Mouse (Mus musculus) kidney, adult 2 months (tissue): Measurements from ENCODE around the gene Yipf3. TPM values are rescaled to one million over a fixed set of nuclear protein-coding genes. Genes with fewer than 3 reads are reported as not detected.

Experiments used
- DNase-seq: peaks from one replicate; pipeline ENCODE4 v3.0.0; 2021
- H3K27ac ChIP-seq: fragments of 200-500 bp; 2 replicates; pipeline ENCODE4 v1.5.1; 2012; ENCODE audit warnings: low read depth, low read length, control low read depth, inconsistent platforms; ENCODE audit not compliant: insufficient read depth
- H3K27me3 ChIP-seq: fragments of 200-500 bp; replicated peaks from 2 replicates; pipeline ENCODE4 v1.6.1; 2012; ENCODE audit warnings: mild to moderate bottlenecking, moderate library complexity, low read length, inconsistent platforms; ENCODE audit not compliant: control insufficient read depth, insufficient read depth
- H3K36me3 ChIP-seq: fragments of 200-500 bp; 2 replicates; pipeline ENCODE4 v1.6.1; 2012; ENCODE audit warnings: mild to moderate bottlenecking, moderate library complexity, low read length, inconsistent platforms; ENCODE audit not compliant: control insufficient read depth, insufficient read depth
- H3K4me1 ChIP-seq: fragments of 200-500 bp; 2 replicates; pipeline ENCODE4 v1.6.1; 2011; ENCODE audit warnings: low read length; ENCODE audit not compliant: control insufficient read depth, insufficient read depth
- H3K4me3 ChIP-seq: fragments of 200-500 bp; 2 replicates; pipeline ENCODE4 v1.5.1; 2011; ENCODE audit warnings: mild to moderate bottlenecking, low read depth, low read length, control low read depth; ENCODE audit not compliant: insufficient read depth
- CTCF ChIP-seq: fragments of 200-500 bp; conservative IDR thresholded peaks from 2 replicates; pipeline ENCODE4 v1.5.1; 2011; ENCODE audit warnings: low read depth, mild to moderate bottlenecking, control low read depth, low read length, moderate library complexity, mixed read lengths; ENCODE audit not compliant: insufficient read depth, insufficient read length
- POLR2A ChIP-seq: fragments of 200-500 bp; IDR thresholded peaks from one replicate; pipeline ENCODE4 v1.6.1; 2011; ENCODE audit warnings: low read depth, low read length, control low read depth
- WGBS: fragments of 180-500 bp; shearing (Covaris S2); methylation state at CpG from one replicate; pipeline ENCODE4 v1.1.7; 2018; 5-methylcytosine and 5-hydroxymethylcytosine counted together
- polyA plus RNA-seq: library from polyadenylated mRNA; depleted of rRNA; stranded (reverse); fragments of >200 nt; gene quantifications from 2 replicates; pipeline ENCODE4 v1.2.3, GENCODE M21; 2012

The Yipf3 gene
- polyA plus RNA-seq, 1 experiment: 246 TPM

- H3K36me3 ChIP-seq: no peaks in the 10 kb centered on the region
- H3K4me1 ChIP-seq: 0 out of 2 replicates have a peak, but pooled peaks cover 3% of the 10 kb centered on the region
- H3K4me3 ChIP-seq: no peak overlapping the region
- peak; percentile 83 for DNase-seq
- TF ChIP-seq POLR2A (no peak), CTCF (no peak)
- 66% methylated on average over 5 of the region's 5 CpGs for WGBS
- H3K27ac ChIP-seq: no peak overlapping the region
- H3K27me3 ChIP-seq: no peaks in the 10 kb centered on the region
These were observed 24.8 kb downstream of the Yipf3 start for GRCm38 (mm10) chr17:46272675-46273074.

DNA sequence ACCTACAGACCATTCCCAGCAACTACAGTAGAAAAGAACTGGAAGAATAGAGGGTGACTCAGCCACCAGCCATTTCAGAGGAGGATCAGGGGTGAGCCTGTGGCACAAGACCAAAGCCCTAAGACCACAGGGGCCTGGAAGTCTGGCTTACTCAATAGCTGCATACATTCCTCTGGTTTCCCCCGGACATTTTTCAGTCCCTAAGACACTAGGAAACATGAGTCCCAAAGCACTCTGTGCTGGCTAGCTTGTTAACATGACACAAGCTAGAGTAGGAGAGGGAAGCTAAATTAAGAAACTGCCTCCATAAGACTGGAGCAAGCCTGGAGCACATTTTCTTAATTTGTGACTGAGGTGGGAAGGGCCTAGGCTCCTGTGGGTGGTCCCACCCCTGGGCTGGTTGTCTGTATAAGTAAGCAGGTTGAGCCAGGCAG lies 25.9 kb downstream of the Yipf3 start:
- Histone ChIP-seq H3K27me3 (no peaks in the 10 kb centered on the region), H3K4me3 (no peak overlapping the region), H3K27ac (no peak overlapping the region), H3K4me1 (0 out of 2 replicates have a peak, but pooled peaks cover 3% of the 10 kb centered on the region), H3K36me3 (no peaks in the 10 kb centered on the region)
- TF ChIP-seq POLR2A (no peak), CTCF (no peak)
- 52% methylated on average over 1 of the region's 1 CpGs for WGBS
- DNase-seq: no peak

GRCm38 (mm10) chr17:46274465-46274864 lies 26.6 kb downstream of the Yipf3 start:
- H3K27ac ChIP-seq: no peak overlapping the region

DNA sequence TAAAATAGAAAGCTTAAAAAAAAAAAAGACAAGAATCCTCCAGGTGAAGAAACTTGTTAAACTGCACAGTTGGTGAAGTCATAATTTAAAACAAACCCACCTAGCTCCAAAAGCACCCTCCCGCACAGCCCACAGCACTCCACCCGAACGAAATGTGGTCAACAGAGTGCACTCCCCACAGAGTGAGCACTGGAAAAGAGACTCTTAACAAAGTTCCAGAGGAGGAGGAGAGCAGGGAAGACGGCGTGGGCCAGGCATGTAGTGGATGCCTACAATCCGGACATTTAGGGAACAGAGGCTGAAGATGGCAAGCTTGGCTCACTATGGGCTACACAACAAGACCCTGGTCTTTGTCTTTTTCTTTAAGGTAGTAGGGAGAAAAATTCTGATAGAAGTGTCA lies 27.2 kb downstream of the Yipf3 start:
- 87% methylated on average over 6 of the region's 6 CpGs for WGBS
- Histone ChIP-seq H3K36me3 (no peaks in the 10 kb centered on the region), H3K4me3 (no peak overlapping the region), H3K4me1 (0 out of 2 replicates have a peak, but pooled peaks cover 3% of the 10 kb centered on the region), H3K27ac (no peak overlapping the region), H3K27me3 (no peaks in the 10 kb centered on the region)
- TF ChIP-seq CTCF: no peak
- no peak for TF ChIP-seq POLR2A
- no peak for DNase-seq

More at GRCm38 (mm10) chr17:46274465-46274864, 26.6 kb downstream of the Yipf3 start:
- Histone ChIP-seq H3K4me3 (no peak overlapping the region), H3K4me1 (0 out of 2 replicates have a peak, but pooled peaks cover 3% of the 10 kb centered on the region), H3K36me3 (no peaks in the 10 kb centered on the region), H3K27me3 (no peaks in the 10 kb centered on the region)
- no peak for DNase-seq
- WGBS: 69% methylated on average over 6 of the region's 6 CpGs
- TF ChIP-seq POLR2A (no peak), CTCF (no peak)

DNA sequence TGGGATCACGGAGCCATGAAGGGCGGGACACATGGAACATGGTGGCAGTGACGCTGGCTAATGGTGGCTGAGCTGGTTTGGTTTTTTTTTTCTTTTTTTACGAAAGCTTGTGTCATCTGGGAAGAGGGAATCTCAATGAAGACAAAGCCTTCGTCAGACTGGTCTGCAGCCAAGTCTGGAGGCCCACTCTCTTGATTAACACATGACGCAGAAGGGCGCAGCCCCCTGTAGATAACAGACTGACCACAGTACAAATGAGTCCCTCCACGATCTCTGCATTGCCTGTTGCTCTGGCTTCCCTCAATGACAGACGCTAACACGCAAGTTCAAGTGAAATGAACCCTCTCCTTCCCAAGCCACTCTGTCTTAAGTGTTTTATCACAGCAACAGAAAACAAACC lies 27.6 kb downstream of the Yipf3 start:
- no peak overlapping the region for H3K27ac ChIP-seq
- no peaks in the 10 kb centered on the region for H3K4me1 ChIP-seq
- no peaks in the 10 kb centered on the region for H3K27me3 ChIP-seq
- TF ChIP-seq POLR2A (no peak), CTCF (no peak)
- no peaks in the 10 kb centered on the region for H3K36me3 ChIP-seq
- WGBS: 89% methylated on average over 10 of the region's 10 CpGs
- DNase-seq: no peak
- no peak overlapping the region for H3K4me3 ChIP-seq

- peaks cover 10% of the 10 kb centered on the region; the same call in 1 of the 2 replicates for H3K4me1 ChIP-seq
- WGBS: 75% methylated on average over 4 of the region's 4 CpGs
- TF ChIP-seq CTCF (no peak), POLR2A (no peak)
- no peak for DNase-seq
- no peaks in the 10 kb centered on the region for H3K36me3 ChIP-seq
- H3K4me3 ChIP-seq: no peak overlapping the region
- H3K27ac ChIP-seq: no peak overlapping the region
- H3K27me3 ChIP-seq: no peaks in the 10 kb centered on the region
These were observed 29.7 kb downstream of the Yipf3 start for GRCm38 (mm10) chr17:46277586-46277985.

DNA sequence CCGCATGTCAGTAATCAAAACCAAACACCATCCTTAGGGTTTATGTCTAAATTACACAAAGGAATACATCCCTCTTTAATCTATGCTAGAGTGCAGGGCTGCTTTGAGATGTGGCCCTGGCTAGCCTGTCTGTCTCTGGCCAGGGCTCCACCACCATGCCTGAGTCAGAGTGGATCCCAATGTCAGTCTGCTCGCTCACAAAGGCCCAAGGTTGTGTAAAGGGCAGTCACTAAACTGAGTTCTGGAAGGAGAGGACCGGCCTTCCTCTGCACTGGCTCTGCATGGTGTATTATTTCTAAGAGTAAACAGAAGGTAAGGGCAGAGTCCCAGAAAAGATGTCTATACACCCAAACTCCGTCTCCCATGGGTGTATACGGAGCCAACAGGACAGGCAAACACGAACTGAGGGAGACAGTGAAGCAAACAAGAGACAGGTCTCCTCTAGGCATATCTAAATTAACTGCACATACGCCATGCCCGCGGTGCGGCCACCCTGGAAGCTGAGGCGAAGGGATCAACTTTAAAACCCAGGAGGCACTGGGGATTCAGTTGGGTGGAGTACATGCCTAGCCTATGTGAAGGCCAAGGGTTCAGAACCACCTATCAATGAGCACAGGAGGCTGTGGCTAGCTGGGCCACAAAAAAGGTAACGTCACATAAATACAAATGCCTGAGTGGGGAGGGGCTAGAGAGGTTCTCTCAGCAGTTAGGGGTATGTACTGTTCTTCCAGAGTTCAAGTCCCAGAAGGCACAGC lies 30.3 kb downstream of the Yipf3 start:
- peaks cover 10% of the 10 kb centered on the region; the same call in 1 of the 2 replicates for H3K4me1 ChIP-seq
- TF ChIP-seq CTCF: no peak
- no peak for TF ChIP-seq POLR2A
- no peaks in the 10 kb centered on the region for H3K36me3 ChIP-seq
- H3K27ac ChIP-seq: no peak overlapping the region
- DNase-seq: no peak
- no peaks in the 10 kb centered on the region for H3K27me3 ChIP-seq
- H3K4me3 ChIP-seq: no peak overlapping the region
- WGBS: 93% methylated on average over 12 of the region's 12 CpGs
